Mouse (Mus musculus) c-Kit-positive CD71-positive TER-119-positive erythroid progenitor cells, embryonic 14.5 days (primary cell): ENCODE data around the gene Ern2.

ENCODE experiments used
- DNase-seq: peaks from one replicate; pipeline ENCODE4 v3.0.0-alpha.2; 2013; ENCODE audit warnings: low spot score

Ern2 gene

DNA sequence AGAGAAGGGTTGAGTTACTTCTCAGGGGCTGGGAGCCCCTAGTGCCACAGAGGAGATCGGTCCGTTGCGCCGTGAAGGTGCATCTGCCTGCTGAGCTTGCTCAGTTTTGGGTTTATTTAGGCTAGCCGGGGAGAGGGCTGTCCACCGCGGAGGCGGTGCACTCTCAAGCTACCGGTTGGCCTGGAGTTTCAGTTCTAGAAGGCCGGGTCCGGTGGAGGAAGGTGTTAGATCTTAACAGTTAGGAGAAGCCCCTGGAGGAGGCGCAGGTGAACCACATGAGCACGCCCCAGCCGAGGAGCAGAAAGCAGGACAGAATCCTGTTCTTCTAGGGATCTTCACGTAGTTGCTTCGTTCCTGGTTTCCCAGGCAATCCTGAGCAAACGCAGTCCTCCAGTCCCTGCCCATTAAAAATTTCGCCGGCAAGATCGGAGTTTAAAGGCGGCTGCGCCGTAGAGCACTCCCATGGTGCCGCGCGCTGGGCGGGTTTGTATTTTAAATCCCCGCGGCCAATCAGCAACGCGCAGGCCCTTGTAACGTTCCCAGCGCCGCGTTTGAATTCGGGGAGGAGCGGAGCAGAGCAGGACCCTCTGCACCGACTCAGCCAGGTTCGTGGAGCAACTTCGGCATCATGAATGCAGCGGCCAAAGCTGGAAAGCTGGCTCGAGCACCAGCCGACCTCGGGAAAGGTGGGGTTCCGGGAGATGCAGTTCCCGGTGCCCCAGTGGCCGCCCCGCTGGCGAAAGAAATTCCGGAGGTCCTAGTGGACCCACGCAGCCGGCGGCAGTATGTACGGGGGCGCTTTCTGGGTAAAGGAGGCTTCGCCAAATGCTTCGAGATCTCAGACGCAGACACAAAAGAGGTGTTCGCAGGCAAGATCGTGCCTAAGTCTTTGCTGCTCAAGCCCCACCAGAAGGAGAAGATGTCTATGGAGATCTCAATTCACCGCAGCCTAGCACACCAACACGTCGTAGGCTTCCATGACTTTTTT, 26.8 kb downstream of the Ern2 start, which contains the start of gene Plk1:
Gene Plk1 (plus strand): TSS at position 525 of the 988 bp plus-strand sequence.
- peak; percentile 86 for DNase-seq

DNA sequence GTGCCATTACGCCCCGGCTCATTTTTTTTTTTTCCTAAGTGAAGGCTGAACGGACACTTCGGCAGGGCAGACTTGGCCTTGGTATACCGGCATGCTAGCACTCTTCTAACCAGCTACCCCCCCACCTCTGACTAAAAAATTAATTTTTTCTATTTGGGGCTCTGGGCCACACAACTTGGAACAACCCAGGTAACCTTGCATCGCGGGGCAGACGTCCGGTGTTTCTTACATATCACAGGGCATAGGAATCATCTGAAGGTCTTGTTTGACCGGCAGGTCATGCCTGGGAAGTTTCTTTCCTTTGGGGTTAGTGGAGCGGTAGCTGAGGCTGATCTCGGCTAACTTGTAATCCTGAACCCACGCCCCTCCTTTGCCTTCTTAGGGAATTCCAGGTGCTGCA, 27.5 kb downstream of the Ern2 start:
- no peak for DNase-seq

DNA sequence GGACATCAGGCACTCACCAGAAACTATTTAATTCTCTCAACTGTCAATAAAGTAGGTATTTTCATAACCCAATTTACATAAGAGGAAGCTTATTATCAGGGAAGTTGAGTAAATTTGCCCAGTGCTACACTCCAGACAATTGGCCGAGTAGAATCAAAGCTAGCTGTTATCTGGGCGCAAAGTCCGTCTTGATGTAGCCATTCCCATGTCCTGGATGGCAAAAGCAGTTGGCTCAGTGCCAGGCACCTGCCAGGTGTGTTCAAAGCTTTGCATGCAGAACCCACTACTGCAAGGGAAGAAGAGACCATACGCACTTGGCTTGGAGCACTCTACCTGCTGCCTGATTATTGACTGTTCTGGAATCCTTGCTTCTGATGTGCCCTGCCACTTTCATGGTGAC, 33.5 kb downstream of the Ern2 start:
- DNase-seq, result no peak

DNA sequence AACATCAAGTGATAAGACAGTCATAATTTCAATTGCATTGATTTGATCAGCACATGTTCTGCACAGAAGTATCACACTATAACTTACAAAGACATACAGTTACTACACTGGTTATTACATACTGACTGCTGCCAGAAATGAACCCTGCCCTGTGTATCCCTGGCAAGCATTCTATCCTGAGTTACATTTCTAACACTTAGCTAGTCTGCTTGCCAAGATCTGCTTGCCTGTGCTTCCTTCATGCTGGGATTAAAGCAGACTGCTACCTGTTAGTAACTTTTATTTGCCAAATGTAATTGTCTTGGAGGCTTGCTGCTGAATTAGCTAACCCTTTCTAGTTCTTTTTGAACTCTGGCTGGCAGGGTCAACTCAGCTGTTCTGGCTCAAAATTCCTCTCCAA, 45.0 kb downstream of the Ern2 start:
- no peak for DNase-seq

DNA sequence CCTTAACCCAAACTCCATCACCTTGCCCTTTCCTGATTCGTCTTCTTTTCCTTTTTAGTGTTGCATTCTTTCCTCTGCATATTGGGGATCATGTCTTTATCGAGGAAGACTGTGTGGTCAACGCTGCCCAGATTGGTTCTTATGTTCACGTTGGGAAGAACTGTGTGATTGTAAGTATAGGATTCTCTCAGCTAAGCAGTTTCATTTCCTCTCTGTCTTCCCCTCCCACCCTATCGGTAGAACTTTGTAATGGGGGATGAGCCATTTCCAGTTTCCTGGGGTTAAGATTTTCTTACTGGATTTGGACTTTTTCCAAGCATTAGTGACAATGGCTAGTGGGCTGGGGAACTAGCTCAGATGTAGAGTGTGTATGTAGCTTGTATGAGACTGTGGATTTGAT, 47.8 kb downstream of the Ern2 start:
- no peak for DNase-seq

DNA sequence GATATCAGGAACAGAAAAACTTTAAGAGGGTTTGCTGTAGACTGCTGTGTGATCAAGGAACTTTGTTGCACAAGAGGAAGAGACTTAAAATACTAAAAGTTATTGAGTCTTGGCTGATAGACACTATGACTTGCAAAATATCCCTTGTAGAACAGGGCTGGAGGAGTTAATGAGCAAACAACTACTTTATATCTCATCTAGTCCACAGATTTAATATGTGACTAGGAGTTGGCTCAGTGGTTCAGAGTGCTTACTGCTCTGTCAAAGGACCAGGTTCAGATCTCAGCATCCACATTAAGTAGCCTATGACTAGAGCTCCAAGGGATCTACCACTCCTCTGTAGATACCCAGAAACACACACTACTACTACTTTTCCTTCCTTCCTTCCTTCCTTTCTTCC, 48.9 kb downstream of the Ern2 start:
- DNase-seq, result no peak

DNA sequence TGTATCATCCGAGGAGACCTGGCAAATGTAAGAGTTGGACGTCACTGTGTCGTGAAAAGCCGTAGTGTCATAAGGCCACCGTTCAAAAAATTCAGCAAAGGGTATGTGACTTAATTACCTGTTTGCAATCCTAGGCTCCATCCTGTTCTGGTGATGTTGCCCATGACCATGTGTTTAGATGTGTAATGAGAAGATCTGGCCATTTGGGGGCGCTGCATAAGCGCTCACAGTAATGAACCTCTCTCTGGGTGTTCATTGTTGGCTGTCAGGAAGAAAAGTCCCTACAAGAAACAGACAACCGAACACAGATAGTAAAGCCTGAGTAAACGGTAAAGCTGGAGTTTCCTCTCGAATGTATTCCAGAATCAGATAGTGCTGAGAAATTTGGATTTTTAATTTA, 50.9 kb downstream of the Ern2 start:
- peak; percentile 41 for DNase-seq

DNA sequence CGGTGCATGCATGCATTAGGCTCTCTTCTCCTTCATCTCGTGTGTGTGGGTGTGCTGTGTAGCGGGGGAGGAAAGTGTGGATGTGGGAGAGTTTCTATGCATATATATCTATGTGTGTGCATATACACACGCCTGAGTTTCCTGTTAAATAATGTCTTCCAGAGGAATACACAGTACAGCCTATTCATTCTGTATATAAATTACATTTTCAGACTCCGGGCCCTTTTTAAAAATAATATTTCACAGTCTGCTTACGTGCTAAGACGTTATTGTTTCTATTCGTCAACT, 52.7 kb downstream of the Ern2 start:
- DNase-seq, result no peak

DNA sequence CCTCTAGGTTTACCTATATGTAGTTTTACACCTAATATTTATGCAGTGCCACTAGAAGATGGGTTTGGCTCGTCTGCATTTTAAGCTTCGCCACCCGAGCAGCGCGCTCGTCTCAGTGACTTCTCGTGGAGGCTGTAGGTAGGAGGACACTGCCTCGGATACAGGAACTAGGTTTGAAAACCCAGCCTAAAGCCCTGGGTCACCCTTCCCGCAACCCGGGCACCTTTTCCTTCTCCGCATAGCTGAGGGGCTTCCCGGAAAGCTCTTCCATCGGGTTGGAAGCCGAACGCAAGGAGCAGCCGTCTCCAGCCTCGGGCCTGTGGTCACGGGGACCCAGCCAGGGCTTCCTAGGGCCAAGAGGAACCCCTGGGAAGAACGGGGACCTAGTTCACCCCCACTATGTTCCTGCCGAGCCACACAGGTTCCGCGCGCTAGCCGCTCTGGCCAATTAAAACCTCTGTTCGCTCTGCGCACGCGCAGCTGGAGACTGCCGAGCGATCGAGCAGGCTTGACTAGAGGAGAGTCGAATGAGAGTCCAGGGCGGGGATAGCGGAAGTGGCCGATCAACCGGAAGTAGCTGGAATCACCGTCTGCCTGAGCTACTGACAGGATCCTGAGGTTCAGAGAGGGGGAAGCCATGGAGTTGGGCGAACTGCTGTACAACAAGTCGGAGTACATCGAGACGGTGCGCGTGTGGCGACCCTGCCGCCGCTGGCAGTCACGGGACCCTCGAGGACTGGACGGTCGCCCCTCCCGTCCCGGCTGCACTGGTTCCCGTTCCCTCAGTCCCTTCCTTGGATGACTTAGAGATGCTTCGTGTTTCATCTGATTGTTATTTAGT, 53.3 kb downstream of the Ern2 start, which contains the start of the genes Palb2 and Dctn5:
Gene Palb2 (minus strand): TSS at position 489 of the 841 bp plus-strand sequence.
Gene Dctn5 (plus strand): TSS at position 545 of the 841 bp plus-strand sequence.
- peak; percentile 99 for DNase-seq

DNA sequence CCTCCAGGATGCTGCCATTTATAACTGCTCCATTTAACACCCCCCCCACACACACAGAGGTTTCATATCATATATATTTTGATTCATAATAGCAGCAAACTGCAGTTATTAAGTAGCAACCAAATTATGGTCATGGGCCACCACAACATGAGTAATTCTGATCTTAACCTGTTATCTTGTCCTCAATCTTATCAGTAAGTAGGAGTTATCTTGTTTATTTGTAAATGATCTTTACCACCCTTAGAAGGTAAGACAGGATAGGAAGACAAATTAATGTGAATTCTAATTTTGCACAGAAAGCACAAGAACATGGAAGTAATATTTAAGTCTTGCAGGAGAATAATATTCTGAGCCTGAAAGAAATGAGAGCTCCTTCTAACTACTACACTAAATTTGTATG, 54.2 kb downstream of the Ern2 start:
- no peak for DNase-seq

DNA sequence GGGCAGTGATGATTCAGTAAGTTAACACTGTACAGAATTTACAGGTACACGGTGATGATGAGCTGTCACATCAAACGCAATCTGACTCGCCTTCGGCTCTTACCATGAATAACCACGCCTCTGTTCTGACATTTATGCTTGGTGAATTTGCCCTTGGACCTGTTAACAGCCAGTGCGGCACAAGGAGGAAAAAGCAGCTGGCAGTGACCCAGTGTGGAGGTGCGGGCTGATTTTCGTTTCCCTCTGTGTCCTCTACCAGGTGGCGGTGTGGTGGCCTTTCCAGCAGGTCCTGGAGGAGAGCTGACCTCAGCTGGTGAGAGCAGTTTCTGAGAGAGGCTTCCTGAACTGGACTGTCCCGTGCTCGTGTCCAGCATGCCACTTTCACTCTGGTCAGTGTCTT, 59.1 kb downstream of the Ern2 start:
- DNase-seq, result no peak

DNA sequence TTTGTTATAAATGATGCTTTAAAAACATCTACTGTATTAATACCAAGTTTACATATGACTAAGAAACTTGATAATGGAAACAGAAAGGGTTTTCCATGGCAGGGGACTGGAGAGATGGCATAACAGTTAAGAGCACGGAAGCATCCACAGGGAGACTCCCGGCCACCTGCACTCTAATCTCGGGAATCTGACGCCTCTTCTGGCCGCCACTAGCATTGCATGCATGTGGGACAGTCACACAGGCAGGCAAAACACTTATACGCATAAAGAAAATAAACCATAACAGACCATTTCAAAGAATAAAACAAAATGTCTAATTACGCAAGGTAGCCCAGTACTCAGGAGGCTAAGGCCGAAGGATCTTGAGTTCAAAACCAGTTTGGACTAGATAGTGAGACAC, 60.4 kb downstream of the Ern2 start:
- DNase-seq, result no peak

DNA sequence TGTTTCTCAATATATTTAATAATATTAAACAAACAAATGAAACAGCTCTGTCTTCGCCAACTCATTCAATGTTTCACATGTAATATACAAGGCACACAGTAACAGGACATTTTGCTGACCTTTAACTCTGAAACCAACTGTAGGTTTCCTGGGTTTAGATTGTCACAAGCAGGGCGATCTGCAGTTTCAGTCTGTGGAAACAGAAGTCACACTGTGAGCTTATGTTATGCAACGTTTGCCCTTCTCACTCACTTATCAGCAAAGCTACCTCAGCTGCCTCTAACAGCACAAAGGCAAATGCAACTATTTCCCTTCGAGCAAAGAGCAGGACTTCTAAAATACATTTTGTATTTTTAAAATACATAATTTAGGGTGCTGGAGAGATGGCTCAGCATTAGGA, 62.5 kb downstream of the Ern2 start:
- no peak for DNase-seq
